Mouse (Mus musculus) erythroid progenitor cell, adult 5-6 weeks (primary cell): Measurements from ENCODE around the gene Ppfia1. TPM values are rescaled to one million over a fixed set of nuclear protein-coding genes. Genes with fewer than 3 reads are reported as not detected.
A peak's percentile ranks its signal among the peaks of the same experiment; 100 is the strongest.

Experiments used
- ATAC-seq: replicated peaks from 2 replicates; pipeline ENCODE4 v1.8.0; 2016; ENCODE audit warnings: moderate number of reproducible peaks, mild to moderate bottlenecking, moderate TSS enrichment, inconsistent platforms; ENCODE audit not compliant: poor library complexity, low FRiP score, severe bottlenecking
- total RNA-seq, 2 experiments: library from RNA; stranded (forward) in 1 of 2; stranded (reverse) in 1 of 2; fragments of 150-400 nt in 1 of 2; fragments of 186-747, 209-891 nt in 1 of 2; gene quantifications; 2 replicates each; pipeline versions ENCODE4 v1.2.3 to v1.2.4; 2015 to 2017; ENCODE audit warnings: low replicate concordance in 2 of 2

Gene Ppfia1
- total RNA-seq, 2 experiments from 2014 or later, result 83.4 to 96.1 TPM

- ATAC-seq, result no peak
These were observed 49.6 kb downstream of the Ppfia1 start for GRCm38 (mm10) chr7:144503959-144504358.

- no peak for ATAC-seq
These were observed 60.6 kb downstream of the Ppfia1 start for GRCm38 (mm10) chr7:144492931-144493330.

- no peak for ATAC-seq
These were observed 63.2 kb downstream of the Ppfia1 start for GRCm38 (mm10) chr7:144490201-144490873.

- no peak for ATAC-seq
These were observed 64.3 kb downstream of the Ppfia1 start for GRCm38 (mm10) chr7:144489067-144489774.

- no peak for ATAC-seq
These were observed 73.2 kb downstream of the Ppfia1 start for GRCm38 (mm10) chr7:144480314-144480713.

GRCm38 (mm10) chr7:144479569-144479968, 74.0 kb downstream of the Ppfia1 start:
- no peak for ATAC-seq

- no peak for ATAC-seq
These were observed 77.8 kb downstream of the Ppfia1 start for GRCm38 (mm10) chr7:144475741-144476140.

- ATAC-seq, result no peak
These were observed 80.0 kb downstream of the Ppfia1 start for GRCm38 (mm10) chr7:144473486-144473885.

- ATAC-seq, result no peak
These were observed 82.4 kb downstream of the Ppfia1 start for GRCm38 (mm10) chr7:144471103-144471502.

- ATAC-seq, result peak; percentile 88
These were observed 82.9 kb downstream of the Ppfia1 start, which contains the start of gene Cttn for GRCm38 (mm10) chr7:144470545-144471059. TSS of gene Cttn (minus strand) at chr7:144471009.

GRCm38 (mm10) chr7:144469908-144470544, 83.5 kb downstream of the Ppfia1 start:
- ATAC-seq, result no peak

- no peak for ATAC-seq
These were observed 84.3 kb downstream of the Ppfia1 start for GRCm38 (mm10) chr7:144469181-144469641.

- no peak for ATAC-seq
These were observed 84.8 kb downstream of the Ppfia1 start for GRCm38 (mm10) chr7:144468741-144469140.

GRCm38 (mm10) chr7:144462577-144462976, 91.0 kb downstream of the Ppfia1 start:
- ATAC-seq, result no peak

- no peak for ATAC-seq
These were observed 92.2 kb downstream of the Ppfia1 start for GRCm38 (mm10) chr7:144461246-144461902.

- ATAC-seq, result no peak
These were observed 94.6 kb downstream of the Ppfia1 start for GRCm38 (mm10) chr7:144458881-144459280.

GRCm38 (mm10) chr7:144450661-144451060, 102.9 kb downstream of the Ppfia1 start:
- no peak for ATAC-seq

- no peak for ATAC-seq
These were observed 103.6 kb downstream of the Ppfia1 start for GRCm38 (mm10) chr7:144449637-144450570.

GRCm38 (mm10) chr7:144448186-144448585, 105.3 kb downstream of the Ppfia1 start:
- ATAC-seq, result no peak
